Mouse (Mus musculus) gastrocnemius, adult 2 months (tissue): ENCODE data around the gene Il22ra1. TPM values are rescaled to one million over a fixed set of nuclear protein-coding genes. Genes with fewer than 3 reads are reported as not detected.

Experiments
- DNase-seq: peaks from one replicate; pipeline ENCODE4 v3.0.0; 2022
- H3K27ac ChIP-seq: fragments of 200-600 bp; 2 replicates; pipeline ENCODE4 v1.8.1; 2022; ENCODE audit warnings: mild to moderate bottlenecking
- H3K4me3 ChIP-seq: fragments of 200-600 bp; 2 replicates; pipeline ENCODE4 v1.8.1; 2022; ENCODE audit warnings: mild to moderate bottlenecking, moderate library complexity
- CTCF ChIP-seq: fragments of 200-600 bp; IDR thresholded peaks from 2 replicates; pipeline ENCODE4 v1.8.1; 2022; ENCODE audit warnings: antibody characterized with exemption, mild to moderate bottlenecking, moderate library complexity
- intact Hi-C: fragments of 180-260 bp; cut with DNase I; formaldehyde crosslinking; loops from one replicate; pipeline ENCODE4 v1.15.1; 2025
- total RNA-seq, 2 experiments: library from RNA; stranded (reverse); gene quantifications; 2 replicates each; pipeline ENCODE4 v1.2.3; 2021

Il22ra1 gene
- total RNA-seq, 2 experiments from 2014 or later, result not detected

GRCm38 (mm10) chr4:135789135-135789534 lies 61.2 kb downstream of the Il22ra1 start:
- DNase-seq, result no peak
- no peak overlapping the region for H3K4me3 ChIP-seq
- no peak for TF ChIP-seq CTCF
- no peak overlapping the region for H3K27ac ChIP-seq
- intact Hi-C loops, result no loop called here

DNA sequence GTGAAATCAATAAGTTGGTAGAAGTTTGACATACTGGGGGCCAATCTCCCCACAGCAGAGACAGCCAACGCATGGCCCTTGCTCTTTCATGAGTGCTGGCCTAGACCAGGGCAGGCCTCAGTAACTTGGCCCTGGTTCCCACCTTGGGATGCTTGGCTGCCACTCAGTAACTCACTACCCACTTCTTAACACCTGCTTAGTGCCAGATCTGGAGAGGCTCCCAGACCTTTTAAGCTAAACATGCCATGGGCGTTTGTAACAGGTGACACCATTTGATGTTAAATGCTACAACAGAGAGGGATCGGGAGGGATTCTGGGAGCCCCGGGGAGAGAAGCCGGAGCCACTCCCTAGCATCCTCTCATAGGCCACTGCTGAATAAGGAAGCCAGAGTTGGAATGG lies 64.8 kb downstream of the Il22ra1 start:
- intact Hi-C loops, result no loop called here
- TF ChIP-seq CTCF, result no peak
- no peak for DNase-seq
- Histone ChIP-seq H3K4me3 (no peak overlapping the region), H3K27ac (no peak overlapping the region)

- DNase-seq, result peak; percentile 61
- Histone ChIP-seq H3K27ac (peak overlapping the region; percentile 53; the same call in 1 of the 2 replicates), H3K4me3 (peak overlapping the region; percentile 30)
- intact Hi-C loops, result no loop called here
- TF ChIP-seq CTCF, result no peak
Measured at GRCm38 (mm10) chr4:135797931-135798330, 70.0 kb downstream of the Il22ra1 start.

DNA sequence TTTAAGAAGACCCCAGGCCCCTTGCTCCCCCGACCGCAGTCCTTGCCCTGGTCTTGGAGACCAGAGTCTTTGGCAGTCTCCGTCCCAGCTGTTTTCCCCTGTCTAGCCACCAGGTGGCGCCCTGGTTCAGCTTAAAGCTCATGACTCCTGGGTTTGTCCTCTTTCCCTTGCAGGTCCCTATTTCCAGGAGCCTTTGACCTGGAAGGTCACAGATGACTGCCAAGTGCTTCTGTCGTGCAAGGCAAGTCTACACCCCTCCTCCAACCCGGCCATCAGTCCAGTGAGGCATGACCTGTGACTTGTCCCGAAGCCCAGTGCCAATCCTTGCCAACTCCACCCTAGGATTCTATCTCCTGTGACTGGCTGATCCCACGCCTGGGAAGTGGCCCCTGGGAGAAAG lies 73.6 kb downstream of the Il22ra1 start:
- H3K4me3 ChIP-seq, result peak overlapping the region; percentile 44
- DNase-seq, result peak; percentile 93
- H3K27ac ChIP-seq, result peak overlapping the region; percentile 75
- TF ChIP-seq CTCF, result peak; percentile 97
- intact Hi-C loops, result loop anchor here (1.0 to 2.0 kb wide), 3 partner anchors 72 to 119 kb away; partner anchors contain the start of genes Fuca1 and Pnrc2

Other genes starting within 250 kb of the Il22ra1 start
- not detected for gene Stpg1, start 233.4 kb upstream of the Il22ra1 start, total RNA-seq
- gene Nipal3, start 233.1 kb upstream of the Il22ra1 start, total RNA-seq, result 10 to 100 TPM; 17.3 to 18.4 TPM
- gene Grhl3, start 154.5 kb upstream of the Il22ra1 start, total RNA-seq, result not detected
- gene Ifnlr1, start 41.9 kb upstream of the Il22ra1 start, total RNA-seq, result under 1 TPM; 0.17 to 0.31 TPM
- 100 to 1,000 TPM in 1 of 2 experiments, 10 to 100 TPM in 1; 31.1 to 100 TPM for gene Myom3, start 31.5 kb downstream of the Il22ra1 start, total RNA-seq
- gene Srsf10, start 127.6 kb downstream of the Il22ra1 start, total RNA-seq, result 10 to 100 TPM; 27.2 to 30.6 TPM
- 10 to 100 TPM; 36.7 to 44.8 TPM for gene Pnrc2, start 145.7 kb downstream of the Il22ra1 start, total RNA-seq
- gene Cnr2, start 167.2 kb downstream of the Il22ra1 start, total RNA-seq, result under 1 TPM; 0.10 to 0.11 TPM
- 10 to 100 TPM; 17.0 to 23.0 TPM for gene Fuca1, start 192.6 kb downstream of the Il22ra1 start, total RNA-seq
- 10 to 100 TPM; 31.7 to 43.4 TPM for gene Hmgcl, start 218.3 kb downstream of the Il22ra1 start, total RNA-seq
- gene Gale, start 235.6 kb downstream of the Il22ra1 start, total RNA-seq, result under 1 TPM in 1 of 2 experiments, not detected in 1; 0.47 TPM
- gene Lypla2, start 244.5 kb downstream of the Il22ra1 start, total RNA-seq, result 10 to 100 TPM; 25.6 to 30.4 TPM